Mouse (Mus musculus) ES-CJ7 (cell line): ENCODE results near the gene Flii.

Source experiments
- DNase-seq: peaks from one replicate; pipeline ENCODE4 v3.0.0; 2011; ENCODE audit warnings: low read depth, low spot score

Flii gene

DNA sequence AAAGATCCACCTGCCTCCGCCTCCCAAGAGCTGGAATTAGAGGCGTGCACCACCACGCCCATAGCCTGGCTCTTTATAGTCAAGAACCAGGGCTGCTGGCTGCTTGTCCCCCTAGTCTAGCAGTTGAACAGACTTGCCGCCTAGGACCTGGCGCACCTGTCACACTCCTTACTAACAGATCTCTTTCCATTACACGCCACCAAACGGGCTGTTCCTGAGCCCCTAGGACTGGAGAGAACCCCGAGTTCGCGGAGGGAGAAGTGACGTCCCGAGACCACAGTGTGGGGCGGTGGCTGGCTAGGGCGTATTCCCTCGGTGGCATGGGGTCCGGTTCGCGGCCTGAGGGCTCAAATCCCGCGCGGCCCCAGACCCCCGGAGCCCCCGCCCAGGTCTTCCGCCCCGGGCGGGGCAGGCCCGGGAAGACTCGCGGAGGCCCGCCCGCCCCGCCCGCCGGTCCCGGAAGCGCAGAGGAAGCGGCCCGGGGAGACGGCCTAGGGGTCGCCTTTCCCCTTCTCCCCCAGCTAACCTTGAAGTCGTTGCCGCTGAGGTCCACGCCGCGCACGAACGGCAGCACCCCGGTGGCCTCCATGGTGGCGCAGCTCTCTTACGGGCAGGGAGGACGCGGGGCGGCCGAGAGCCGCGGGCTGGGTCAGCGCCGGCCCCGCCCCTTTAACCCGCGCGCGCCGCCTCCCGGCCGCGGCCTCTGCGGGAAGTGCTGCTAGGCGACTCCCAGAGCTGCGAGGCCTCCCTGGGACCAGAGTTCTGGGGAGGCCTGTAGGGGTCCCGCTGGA, at the start of gene Flii:
Gene Flii, minus strand, starts transcription at position 663 of the 791 bp plus-strand sequence.
- peak; percentile 61 for DNase-seq

DNA sequence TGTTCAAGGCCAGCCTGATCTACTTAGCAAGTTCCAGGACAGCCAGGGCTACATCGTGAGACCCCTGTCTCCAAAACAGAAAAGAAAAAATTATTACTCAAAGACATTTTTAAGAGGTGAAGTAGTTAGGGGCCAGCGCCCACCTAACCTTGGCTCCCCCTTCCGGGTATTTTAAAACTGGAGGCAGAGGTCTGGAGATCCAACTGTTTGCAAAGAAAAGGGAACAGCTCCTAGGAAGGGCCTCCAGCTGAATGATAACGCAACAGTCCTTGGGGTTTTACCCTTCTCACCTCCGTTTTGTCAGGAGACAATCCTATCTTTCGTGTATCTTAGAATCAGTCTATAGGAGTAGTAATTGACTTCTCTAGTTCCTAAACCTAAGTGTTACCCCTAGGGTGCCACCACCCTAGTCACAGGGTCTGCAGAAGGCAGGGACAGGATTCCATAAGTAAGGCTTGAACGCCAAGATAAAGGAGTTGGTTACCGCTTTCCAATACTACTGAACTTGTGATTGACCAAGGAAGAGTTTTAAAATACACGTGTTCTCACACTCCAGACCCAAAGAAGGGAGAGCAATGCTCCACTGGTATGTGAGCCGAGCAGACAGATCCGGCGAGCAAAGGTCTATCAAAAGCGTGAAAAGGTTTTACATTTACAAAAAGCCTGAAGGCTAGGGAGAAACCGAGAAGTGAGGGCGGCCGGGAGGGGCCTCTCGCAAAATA, 49.2 kb upstream of the Flii start:
- no peak for DNase-seq

DNA sequence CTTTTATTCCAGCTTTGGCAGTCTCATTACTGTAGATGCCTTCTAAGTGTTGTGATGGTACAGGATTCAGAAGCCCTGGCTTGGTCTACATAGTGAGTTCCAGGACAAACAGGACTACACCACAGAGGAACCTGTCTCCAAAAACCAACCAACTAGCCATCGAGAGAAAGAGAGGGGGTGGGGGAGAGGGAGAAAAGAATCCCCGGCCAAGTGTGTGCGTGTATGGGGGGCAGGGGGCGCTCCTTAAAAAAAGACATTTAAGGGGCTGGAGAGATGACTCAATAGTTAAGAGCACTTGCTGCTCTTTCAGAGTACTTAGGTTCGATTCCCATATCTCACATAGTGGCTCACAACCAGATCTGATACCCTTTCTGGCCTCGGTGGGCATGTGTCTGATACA, 48.5 kb upstream of the Flii start:
- DNase-seq, result no peak

DNA sequence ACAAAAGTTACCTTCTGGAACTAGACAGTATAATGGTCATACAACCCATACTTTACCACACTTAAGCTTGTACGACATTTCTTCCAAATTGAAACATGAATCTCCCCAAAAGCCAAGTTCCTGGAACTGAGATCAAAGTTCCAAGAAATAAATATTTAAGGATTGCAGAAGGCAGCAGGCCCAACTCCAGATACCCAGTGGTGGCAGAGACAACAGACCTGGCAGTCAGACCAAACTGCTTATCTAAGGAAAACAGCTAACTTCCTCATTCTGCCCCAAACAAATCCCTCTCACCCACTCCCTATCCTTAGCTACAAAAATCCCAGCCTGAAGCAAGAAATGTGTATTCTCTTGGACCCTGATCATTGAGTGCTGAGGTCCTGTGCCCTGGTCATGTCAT, 47.8 kb upstream of the Flii start:
- no peak for DNase-seq

DNA sequence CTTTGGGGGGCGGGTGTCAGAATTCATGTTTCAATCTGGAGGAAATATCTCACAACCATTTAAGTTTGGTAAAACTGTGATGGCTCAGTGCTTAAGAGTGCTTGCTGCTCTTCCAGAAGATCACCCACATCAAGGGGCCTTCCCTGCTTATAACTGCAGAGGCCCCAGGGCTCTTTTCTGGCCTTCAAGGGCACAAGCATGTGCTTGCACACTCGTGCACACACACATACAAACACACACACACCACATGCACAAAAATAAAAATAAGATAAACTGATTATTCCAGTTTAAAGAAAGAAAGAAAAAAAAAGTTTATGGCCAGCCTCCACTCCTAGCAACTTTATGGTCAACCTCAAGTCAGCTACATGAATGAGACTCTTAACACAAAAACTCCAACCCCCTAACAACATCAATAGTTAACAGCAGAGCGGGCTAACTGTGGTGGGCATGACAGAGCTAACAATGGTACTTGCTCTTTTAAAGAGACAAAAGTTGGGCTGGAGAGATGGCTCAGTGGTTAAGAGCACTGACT, 47.2 kb upstream of the Flii start:
- no peak for DNase-seq

DNA sequence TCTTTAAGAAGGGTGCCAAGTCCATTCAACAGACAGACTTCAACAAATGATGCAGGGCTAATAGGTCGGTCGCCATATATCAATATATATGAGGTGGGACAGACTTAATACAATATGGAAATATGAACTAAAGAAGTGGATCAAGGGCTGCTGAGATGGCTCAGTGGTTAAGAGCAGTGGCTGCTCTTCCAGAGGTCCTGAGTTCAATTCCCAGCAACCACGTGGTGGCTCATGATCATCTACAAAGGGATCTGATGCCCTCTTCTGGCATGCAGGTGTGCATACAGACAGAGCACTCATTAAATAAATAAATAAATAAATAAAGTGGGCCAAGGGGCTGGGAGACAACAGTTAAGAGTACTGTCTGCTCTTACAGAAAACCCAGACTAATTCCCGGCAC, 45.1 kb upstream of the Flii start:
- DNase-seq, result no peak

DNA sequence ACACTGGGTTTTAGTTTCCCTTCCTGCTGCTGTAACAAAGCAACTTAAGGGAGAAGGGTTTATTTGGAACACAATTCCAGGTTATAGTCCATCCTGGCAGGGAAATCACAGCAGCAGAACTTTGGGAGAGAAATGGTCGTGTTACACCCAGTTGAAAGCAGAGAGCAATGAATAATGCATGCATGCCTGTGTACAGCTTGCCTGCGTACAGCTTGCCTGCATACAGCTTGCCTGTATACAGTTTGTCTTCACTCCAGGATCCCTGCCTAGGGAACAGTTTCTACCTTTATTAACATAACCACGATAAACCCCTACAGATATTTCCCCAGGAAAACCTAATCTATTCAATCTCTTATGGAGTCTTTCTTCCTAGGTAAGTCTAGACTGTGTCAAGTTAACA, 43.7 kb upstream of the Flii start:
- no peak for DNase-seq

DNA sequence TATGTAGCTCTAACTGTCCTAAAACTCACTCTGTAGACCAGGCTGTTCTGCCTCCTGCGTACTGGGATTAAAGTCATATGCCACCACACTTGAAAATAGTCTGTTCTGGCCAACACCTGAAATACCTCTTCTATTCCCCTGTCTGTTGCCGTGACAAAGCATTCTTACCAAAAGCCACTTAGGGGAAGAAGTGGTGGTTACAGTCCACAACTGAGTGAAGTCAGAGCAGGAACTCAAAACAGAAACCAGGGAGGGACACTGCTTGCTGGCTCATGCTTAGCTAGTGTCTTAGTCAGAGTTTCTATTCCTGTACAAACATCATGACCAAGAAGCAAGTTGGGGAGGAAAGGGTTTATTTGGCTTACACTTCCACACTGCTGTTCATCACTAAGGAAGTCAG, 42.3 kb upstream of the Flii start:
- no peak for DNase-seq

DNA sequence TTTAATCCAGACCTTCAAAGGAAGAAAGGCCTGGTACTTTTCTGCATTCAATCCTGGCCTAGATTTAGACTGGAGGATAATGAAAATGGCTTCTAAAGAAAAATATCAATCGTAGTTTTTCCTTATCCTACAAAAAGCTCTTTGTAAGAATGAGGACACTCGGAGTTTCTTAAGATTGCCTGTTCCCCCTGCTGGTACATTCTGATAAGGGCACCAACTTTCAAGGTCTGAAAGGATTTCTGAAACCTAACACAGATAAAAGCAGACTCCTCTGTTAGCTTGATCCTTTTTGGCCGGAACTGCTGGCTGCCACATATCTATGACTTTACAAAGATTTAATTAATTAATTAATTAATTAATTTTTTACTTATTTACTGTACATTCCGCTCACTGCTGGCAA, 39.9 kb upstream of the Flii start:
- DNase-seq, result no peak

DNA sequence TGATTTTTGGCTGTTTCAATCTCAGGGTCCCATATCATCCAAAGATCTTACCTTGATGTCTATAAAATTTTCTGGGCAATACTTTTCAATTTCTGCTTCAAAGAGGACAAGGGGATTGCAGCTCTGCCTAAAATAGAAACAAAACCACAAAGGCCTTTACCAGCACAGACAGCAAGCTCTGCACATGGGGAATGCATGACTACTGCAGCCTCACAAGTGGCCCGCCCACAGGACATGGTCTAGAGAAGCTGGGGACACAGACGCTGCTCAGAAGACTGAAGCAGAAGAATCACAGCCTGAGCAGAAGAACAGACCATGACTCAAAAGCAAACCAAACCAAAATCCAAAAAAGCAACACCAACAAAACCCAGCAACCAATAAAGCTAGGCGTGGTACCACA, 34.6 kb upstream of the Flii start:
- DNase-seq, result no peak

DNA sequence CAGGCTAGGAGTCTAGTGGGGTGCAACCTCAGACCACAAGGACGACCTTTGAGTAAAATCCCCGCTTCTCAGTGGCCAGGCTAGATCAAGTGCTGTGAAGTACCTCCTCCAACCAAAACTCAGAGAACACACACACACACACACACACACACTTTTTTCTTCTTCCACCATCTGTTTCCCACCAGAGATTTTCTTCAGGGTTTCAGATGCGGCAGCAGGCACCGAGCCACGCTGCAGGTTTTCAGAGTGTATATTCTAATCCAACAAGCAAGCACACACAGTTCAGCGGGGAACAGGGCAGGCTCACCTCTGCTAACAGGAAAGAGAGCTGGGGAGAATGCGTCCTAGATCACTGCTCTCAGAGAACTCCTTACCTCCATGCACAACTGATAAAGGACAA, 28.5 kb upstream of the Flii start:
- DNase-seq, result no peak

DNA sequence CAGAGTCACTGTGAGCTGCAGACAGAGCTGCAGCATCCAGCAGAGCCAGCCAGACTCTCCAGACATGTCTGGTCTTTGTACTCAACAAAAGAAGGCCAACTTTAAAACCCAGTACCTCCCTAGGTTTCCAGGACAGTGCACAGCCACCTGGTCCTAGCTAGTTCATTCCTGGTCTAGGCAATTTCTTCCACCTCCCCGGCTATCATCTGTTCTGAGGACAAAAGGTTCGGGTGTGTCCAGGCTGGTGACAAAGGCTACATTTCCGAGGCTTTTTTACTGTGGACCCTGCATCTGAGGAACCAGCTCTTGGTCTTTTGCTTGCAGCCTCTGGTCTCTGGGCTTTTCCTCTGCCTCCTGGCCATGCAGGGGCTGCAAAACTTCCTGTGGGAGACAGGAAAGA, 13.3 kb upstream of the Flii start:
- DNase-seq, result peak; percentile 84

DNA sequence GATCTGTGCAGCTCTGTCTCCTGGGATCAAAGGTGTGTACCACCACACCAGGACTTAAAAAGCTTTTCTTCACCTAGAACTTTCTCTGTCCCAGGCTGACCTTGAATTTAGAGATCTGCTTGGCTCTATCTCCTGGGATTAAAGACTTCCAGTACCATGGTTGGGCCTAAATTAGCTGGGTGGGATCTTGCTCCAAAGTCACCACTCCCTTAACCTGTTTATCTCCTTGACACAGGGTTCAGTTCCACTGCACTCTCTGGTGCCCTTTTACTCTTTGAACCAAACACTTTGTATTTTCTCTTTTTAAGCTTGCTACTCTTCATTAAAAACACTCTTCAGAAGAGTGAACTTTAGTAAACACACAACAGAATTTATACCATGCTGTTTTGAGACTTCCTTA, 10.4 kb upstream of the Flii start:
- no peak for DNase-seq

DNA sequence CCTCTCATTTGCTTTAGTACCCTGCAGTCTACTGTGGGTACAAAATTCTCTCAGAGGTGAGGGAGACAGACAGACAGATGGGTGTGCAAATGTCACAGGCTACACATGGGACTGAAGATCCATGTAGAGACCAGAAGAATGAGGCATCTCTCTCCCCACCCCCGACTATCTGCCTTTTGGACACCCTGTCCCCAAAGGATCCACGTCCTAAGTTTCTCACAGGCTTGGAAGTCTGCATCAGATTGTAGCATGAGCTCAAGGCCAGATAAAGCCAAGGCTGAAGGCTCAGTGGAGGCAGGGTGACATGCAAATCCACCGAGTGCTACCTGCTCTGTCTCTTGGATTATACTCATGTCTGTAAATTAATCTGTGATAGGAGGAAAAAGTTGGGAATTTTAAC, 9.4 kb upstream of the Flii start:
- DNase-seq, result no peak

DNA sequence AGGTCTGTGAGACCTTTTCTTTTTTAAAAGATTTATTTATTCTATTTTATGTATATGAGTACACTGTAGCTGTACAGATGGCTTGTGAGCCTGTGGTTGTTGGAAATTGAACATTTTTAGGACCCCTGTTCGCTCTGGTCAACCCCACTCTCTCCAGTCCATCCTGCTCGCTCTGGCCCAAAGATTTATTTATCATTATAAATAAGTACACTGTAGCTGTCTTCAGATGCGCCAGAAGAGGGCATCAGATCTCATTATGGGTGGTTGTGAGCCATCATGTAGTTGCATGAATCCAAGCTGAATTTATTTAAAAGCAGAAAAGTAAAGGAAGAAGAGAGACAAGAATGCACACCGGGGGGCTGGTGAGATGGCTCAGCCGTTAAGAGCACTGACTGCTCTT, 8.1 kb upstream of the Flii start:
- no peak for DNase-seq

DNA sequence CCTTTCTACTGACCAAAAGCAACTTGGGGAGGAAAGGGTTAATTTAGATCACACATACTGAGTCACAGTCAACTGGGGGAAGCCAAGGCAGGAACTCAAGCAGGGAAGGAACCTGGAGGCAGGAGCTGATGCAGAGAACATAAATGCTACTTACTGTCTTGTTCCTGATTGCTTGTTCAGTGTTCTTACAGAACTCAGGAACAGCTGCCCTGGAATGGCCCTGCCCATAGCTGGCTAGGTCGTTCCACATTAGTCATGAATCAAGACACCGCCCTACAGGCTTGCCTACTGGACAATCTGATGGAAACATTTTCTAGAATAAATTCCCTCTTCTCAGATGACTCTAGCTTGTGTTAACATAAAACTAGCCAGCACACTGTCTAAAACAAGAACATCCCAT, 7.1 kb upstream of the Flii start:
- no peak for DNase-seq

DNA sequence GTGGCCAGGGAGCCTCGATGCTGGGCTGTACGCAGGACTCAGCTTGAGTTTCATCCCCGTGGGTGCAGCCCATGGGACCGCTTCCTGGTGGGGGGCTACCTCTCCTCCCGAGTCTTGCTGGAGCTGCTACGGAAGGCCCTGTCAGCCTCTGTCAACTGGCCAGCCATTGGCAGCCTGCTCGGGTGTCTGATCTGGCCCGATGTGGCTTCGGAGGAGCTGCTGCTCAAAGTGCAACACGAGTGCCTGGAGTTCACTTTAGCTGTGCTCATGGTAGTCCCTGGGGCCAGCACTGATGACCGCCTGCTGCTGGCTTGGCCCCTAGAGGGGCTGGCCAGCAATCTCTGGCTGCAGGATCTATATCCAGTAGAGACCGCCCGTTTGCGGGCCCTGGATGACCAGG, 4.2 kb upstream of the Flii start:
- no peak for DNase-seq

DNA sequence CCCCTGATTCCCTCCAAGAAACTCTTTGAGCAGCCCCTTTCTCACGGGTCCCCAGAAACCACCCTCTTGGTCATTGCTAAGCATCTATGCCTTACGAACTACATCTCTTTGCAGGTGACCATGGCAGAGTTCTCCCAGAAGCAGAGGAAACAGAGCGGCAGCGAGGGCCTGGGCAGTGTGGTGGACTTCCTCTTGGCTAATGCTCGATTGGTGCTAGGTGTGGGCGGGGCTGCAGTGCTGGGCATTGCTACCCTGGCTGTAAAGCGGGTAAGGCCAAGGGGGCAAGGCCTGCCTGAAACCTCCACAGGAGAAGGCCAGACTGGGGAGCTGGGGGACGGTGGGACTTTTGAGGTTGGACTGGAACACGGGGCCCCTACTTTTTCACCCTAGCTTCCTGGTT, 3.1 kb upstream of the Flii start:
- no peak for DNase-seq

DNA sequence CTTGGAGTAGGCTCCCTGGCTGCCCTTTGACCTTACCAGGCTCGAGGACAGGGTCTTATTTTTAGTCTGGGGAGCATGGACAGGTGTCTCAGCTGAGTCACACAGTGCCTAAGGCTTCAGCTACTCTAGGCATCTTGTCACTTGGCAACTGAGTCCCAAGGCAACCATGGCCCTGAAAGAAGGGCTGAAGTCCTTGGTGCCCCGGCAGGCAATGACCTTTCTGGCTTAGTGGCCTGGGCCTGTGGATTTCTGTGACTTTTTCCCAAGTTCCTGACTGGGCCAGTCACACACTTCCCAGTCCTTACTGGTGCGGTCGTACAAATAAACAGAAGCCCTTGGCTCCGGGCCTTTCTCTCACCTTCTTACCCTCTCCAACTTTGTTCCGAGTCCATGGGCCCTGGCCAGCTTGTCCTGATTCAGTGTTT, 2.2 kb upstream of the Flii start:
- no peak for DNase-seq

DNA sequence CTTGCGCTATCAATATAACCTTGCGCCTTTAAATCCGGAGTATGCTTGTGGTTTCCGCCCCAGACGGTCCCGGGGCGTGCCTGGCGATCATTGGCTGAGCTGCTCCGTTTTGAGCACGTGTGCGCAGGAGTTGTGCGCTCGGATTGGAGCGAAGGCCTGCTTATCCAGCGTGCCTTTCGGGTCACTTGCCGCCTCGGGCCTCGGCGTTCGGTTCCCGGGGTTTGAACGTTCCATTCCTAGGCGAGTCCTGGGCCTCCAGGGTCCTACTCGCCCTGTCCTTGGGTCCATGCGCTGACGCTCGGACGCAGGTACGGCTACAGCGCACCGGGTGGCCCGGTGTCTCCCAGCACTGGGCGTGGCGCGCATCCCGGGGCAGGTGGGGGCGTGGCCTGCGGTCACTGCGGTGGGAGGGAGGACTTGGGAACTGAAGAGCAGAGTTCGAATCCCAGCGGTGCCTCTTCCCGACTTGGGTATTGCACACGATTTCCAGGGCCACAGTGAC, 1.2 kb upstream of the Flii start, which contains the start of gene Mief2:
Gene Mief2, plus strand, starts transcription at position 139 of the 502 bp plus-strand sequence.
- peak; percentile 96 for DNase-seq

DNA sequence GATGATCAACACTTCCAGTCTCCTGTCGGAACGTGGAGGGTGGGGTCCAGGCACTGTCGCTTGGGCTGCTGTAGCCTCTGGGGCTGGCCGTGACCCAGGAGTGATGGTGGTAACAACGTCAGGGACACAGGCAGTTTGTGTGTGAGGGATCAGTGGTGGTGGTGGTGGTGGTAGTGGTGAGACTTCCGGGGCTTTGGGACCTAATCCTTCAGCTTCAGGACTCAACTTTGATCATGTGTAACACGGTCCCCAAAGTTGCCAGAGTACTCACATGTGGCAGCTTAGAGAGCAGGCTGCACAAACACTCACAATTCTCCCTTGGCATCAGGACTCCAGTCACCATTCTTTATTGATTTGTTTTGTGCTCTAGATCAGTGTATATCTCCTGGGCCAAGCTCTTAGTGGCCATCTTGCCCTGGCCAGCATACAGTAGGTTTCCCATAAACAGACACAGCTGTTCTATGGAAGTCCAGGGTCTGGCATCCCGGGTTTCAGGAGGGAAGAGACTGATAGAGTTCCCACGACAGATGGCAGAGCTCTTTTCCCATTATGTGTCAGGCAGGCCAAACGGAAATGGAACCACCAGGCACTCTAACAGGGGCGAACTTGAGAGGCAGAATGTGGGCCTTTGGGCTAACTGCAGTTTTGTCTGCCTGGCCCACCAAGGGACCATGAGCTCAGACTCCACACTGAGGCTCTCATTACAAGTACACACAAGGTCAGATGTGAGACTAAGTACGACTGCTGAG, 503 bp upstream of the Flii start:
- DNase-seq, result no peak

DNA sequence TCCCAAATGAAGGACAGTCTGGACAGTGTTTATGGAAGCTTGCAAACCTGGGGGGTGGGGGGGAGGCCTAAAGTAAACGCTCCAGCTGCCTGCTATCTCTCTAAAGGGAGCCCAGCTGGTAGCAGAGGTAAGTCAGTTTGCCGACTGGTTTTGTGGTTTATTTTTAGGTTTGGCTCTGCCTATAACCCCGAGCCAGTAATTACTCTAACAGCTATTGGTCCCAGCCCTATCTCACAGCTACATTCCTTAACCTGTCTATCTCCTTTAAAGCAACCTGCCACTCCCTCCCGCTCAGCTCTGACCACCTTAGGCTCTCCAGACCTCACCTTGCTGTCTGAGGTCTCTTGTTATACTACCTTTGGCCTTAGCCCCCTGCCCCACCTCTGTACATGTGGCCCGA, 7.8 kb downstream of the Flii start:
- no peak for DNase-seq
